Mouse (Mus musculus): ENCODE data around the gene Olfr1283. TPM values are rescaled to one million over a fixed set of nuclear protein-coding genes. Genes with fewer than 3 reads are reported as not detected.
"Not testable (repeated sequence)": the region's sequence is repeated elsewhere in the genome, so short reads cannot be mapped to it uniquely, and the experiment has no call there.

The Olfr1283 gene
- total RNA-seq (2021) = not detected

DNA sequence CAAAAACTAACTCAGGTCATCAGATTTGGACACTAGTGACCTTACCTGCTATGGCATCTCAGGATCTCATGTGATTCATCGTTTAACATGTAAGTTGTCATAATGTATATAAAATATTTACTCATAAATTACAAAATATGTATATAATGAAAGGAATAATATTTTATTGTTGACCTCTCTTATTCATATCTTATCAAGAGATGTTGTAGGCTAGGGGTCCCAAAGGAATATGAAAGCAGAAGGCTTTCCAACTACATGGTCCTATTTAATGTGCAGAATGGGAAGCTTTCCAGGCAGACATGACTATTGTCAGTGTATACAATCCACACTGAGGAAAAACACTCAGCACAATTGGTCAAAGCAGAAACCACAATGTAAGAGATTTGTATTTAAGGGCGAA is at the start of gene Olfr1283:
Olfr1283 (plus strand) TSS at position 301 of the 400 bp plus-strand sequence.
- no peak for DNase-seq (ENCODE audit: extremely low spot score in 1 of 2, low spot score in 1 of 2)

DNA sequence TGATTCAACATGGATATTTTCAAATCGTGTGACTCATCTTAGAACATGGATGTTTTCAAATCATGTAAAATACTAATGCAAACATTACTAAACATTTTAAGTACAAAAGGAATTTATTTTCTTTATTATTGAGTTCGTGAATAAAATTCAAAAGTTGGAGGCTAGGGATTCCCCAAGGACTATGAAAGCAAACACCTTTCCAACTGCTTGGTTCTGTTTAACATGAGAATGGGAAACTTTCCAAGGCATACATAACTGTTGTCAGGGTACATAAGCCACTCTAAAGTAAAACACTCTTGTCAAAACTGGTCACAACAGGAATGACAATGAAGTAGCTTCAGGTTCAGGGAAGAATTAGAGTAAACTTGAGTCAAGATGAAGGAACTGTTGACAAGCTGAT is 40.4 kb upstream of the Olfr1283 start, which contains the start of gene Olfr1281:
Olfr1281 (plus strand) TSS at position 301 of the 400 bp plus-strand sequence.
- no peak for DNase-seq (ENCODE audit: extremely low spot score in 1 of 2, low spot score in 1 of 2)

DNA sequence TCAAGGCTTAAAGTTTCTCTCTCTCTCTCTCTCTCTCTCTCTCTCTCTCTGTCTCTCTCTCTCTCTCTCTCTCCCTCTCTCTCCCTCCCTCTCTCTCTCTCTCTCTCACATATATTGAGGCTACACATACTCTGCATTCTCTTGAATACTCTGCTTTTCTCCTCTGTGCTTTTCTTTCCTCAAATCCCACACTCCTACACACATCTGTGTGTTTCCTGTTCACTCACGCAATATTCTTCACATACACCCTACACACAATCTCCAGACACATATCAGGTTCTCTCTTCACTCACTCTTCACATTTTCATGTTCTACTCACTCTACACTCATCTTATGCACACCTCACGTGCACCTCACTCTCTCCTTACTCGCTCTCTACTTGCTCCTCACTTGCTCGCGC is 32.9 kb upstream of the Olfr1283 start:
- DNase-seq (ENCODE audit: extremely low spot score in 1 of 2, low spot score in 1 of 2) = not testable (repeated sequence)

DNA sequence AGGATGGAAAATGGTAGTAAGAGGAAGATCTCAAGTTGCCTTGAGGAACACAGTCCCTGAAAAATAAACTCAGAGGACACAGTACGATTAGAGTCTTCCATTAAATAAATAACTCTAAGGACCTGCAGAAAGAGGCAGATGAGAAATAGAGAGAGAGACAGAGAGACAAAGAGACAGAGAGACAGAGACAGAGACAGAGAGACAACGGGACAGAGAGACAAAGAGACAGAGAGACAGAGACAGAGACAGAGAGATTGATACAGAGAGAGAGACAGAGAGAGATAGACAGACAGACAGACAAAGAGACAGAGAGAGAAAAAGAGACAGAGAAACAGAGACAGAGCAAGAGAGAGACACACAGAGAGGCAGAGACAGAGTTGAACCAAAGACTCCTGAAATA is 30.6 kb upstream of the Olfr1283 start, which contains the start of gene Olfr1282:
Olfr1282 (minus strand) TSS at position 101 of the 400 bp plus-strand sequence.
- no peak for DNase-seq (ENCODE audit: extremely low spot score in 1 of 2, low spot score in 1 of 2)

DNA sequence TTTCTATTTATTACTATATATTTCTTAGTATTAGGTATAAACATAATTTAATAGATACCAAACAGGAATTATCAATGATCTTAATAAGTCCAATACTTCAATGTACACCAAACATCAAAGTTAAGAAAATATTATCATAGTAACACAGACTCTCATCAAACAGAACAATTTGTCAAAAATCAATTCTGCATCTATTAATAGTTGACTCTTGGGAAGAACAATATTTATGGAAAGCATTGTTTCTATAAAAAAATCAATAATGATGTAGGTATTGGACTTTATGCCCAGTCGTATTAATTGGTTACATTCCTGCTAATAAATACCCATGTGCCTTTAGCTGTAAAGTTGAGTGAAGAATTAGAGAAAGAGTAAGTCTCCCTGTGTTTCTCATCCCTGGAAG is 8.6 kb downstream of the Olfr1283 start, which contains the start of gene Olfr1284:
Olfr1284 (plus strand) TSS at position 301 of the 400 bp plus-strand sequence.
- DNase-seq (ENCODE audit: extremely low spot score in 1 of 2, low spot score in 1 of 2) = no peak

Other genes with a start within 250 kb of the Olfr1283 start
- gene Gm15130, start 213.9 kb upstream of the Olfr1283 start, total RNA-seq (2021) = not detected
- gene 4930430A15Rik, start 137.2 kb upstream of the Olfr1283 start, total RNA-seq (2021) = not detected
- gene Olfr1275, start 131.5 kb upstream of the Olfr1283 start, total RNA-seq (2021) = not detected
- not detected for gene Olfr1276, start 112.3 kb upstream of the Olfr1283 start, total RNA-seq (2021)
- not detected for gene Olfr1277, start 92.7 kb upstream of the Olfr1283 start, total RNA-seq (2021)
- gene Olfr1278, start 76.7 kb upstream of the Olfr1283 start, total RNA-seq (2021) = not detected
- not detected for gene Olfr1279, start 66.2 kb upstream of the Olfr1283 start, total RNA-seq (2021)
- gene Olfr1280, start 52.8 kb upstream of the Olfr1283 start, total RNA-seq (2021) = not detected
- gene Olfr1281, start 40.3 kb upstream of the Olfr1283 start, total RNA-seq (2021) = not detected
- not detected for gene Olfr1282, start 30.7 kb upstream of the Olfr1283 start, total RNA-seq (2021)
- not detected for gene Olfr1284, start 8.7 kb downstream of the Olfr1283 start, total RNA-seq (2021)
- gene Olfr1286, start 56.3 kb downstream of the Olfr1283 start, total RNA-seq (2021) = not detected
- not detected for gene Olfr1287, start 82.4 kb downstream of the Olfr1283 start, total RNA-seq (2021)
- not detected for gene Olfr1288, start 107.3 kb downstream of the Olfr1283 start, total RNA-seq (2021)
- gene Olfr1289, start 114.0 kb downstream of the Olfr1283 start, total RNA-seq (2021) = not detected
- gene Olfr1290, start 127.0 kb downstream of the Olfr1283 start, total RNA-seq (2021) = not detected
- not detected for gene Olfr1291-ps1, start 130.4 kb downstream of the Olfr1283 start, total RNA-seq (2021)
- gene Olfr1293-ps, start 158.4 kb downstream of the Olfr1283 start, total RNA-seq (2021) = not detected
- not detected for gene Olfr1294, start 173.5 kb downstream of the Olfr1283 start, total RNA-seq (2021)
- gene Olfr1295, start 202.9 kb downstream of the Olfr1283 start, total RNA-seq (2021) = not detected